ENCODE assay signal across 8 mouse cellular contexts in genomic region chr4:105109199-105109989, GRCm38 (mm10). TPM values are rescaled to one million over a fixed set of nuclear protein-coding genes. Genes with fewer than 3 reads are reported as not detected.
DNase-seq lines count a peak whose midpoint lies in the region; ATAC-seq and TF ChIP-seq lines count a peak whose summit lies in the region.

TSS of gene Prkaa2 (minus strand) at chr4:105109890.

- ATAC-seq in hindbrain, embryonic 12.5 days (ENCODE audit: low FRiP score), result peak; percentile 91
- ATAC-seq in lung, postnatal 0 days, result peak; percentile 96

- TF ChIP-seq EP300 in lung, postnatal 0 days (IDR thresholded peaks at IDR 0.05), result no peak

- peak within 1 kb of the TSS; percentile 69 for H3K9ac ChIP-seq in ES-E14 (ENCODE audit: insufficient read depth, low read depth, low read length, poor library complexity, severe bottlenecking)
- H3K9ac ChIP-seq in hindbrain, embryonic 12.5 days, result peak within 1 kb of the TSS; percentile 76
- peak within 1 kb of the TSS; percentile 59 for H3K9ac ChIP-seq in lung, postnatal 0 days (replicated peaks; ENCODE audit: low read depth)

- DNase-seq in ES-E14 (ENCODE audit: low read depth, low spot score), result peak; percentile 27
- DNase-seq in cerebellum, adult 9-11 months, result peak; percentile 78
- peak; percentile 49 to 53 for DNase-seq in frontal cortex, postnatal 25 days (ENCODE audit: low spot score in 2 of 2)
- DNase-seq in layer of hippocampus, postnatal 14 days (ENCODE audit: low spot score in 2 of 2), result peak; percentile 68 to 70
- peak; percentile 78 for DNase-seq in lung, postnatal 0 days (ENCODE audit: low spot score)
- peak; percentile 64 for DNase-seq in ovary, postnatal 14 days (ENCODE audit: low spot score)
- peak; percentile 34 for DNase-seq in thymus, postnatal 0 days (ENCODE audit: low spot score)

- H3K27me3 ChIP-seq in hindbrain, embryonic 12.5 days, result no peaks in the 10 kb centered on the region
- no peaks in the 10 kb centered on the region for H3K27me3 ChIP-seq in lung, postnatal 0 days (replicated peaks; ENCODE audit: insufficient read depth, low read length)

- WGBS in hindbrain, embryonic 12.5 days, result under 1% methylated on average over 69 of the region's 80 CpGs
- under 1% methylated on average over 51 of the region's 80 CpGs for WGBS in lung, postnatal 0 days

- peak within 1 kb of the TSS; percentile 82 to 91 for H3K4me3 ChIP-seq in ES-E14 (ENCODE audit: insufficient read depth in 1 of 2, low read depth in 1 of 2, low read length in 2 of 2, poor library complexity in 1 of 2, severe bottlenecking in 1 of 2)
- H3K4me3 ChIP-seq in hindbrain, embryonic 12.5 days, result peak within 1 kb of the TSS; percentile 70
- peak within 1 kb of the TSS; percentile 69 for H3K4me3 ChIP-seq in lung, postnatal 0 days (ENCODE audit: low read depth, low read length)

- H3K36me3 ChIP-seq in ES-E14 (ENCODE audit: control insufficient read depth, insufficient read depth, low read length, poor library complexity, severe bottlenecking), result no peaks in the 10 kb centered on the region
- H3K36me3 ChIP-seq in hindbrain, embryonic 12.5 days, result no peaks in the 10 kb centered on the region
- H3K36me3 ChIP-seq in lung, postnatal 0 days (ENCODE audit: insufficient read depth, low read length), result no peaks in the 10 kb centered on the region

- no peaks in the 10 kb centered on the region for H3K9me3 ChIP-seq in ES-E14 (ENCODE audit: control insufficient read depth, insufficient read depth, low read depth, low read length)
- H3K9me3 ChIP-seq in hindbrain, embryonic 12.5 days (replicated peaks), result no peaks in the 10 kb centered on the region
- no peaks in the 10 kb centered on the region for H3K9me3 ChIP-seq in lung, postnatal 0 days (ENCODE audit: low read length)

- peaks cover 2 to 5% of the 10 kb centered on the region in 2 experiments; a peak in 2 of 4 replicates for H3K4me1 ChIP-seq in ES-E14 (ENCODE audit: control insufficient read depth in 2 of 2, insufficient read depth in 2 of 2, low read length in 2 of 2, poor library complexity in 1 of 2)
- H3K4me1 ChIP-seq in hindbrain, embryonic 12.5 days, result peaks cover 13% of the 10 kb centered on the region
- no peaks in the 10 kb centered on the region for H3K4me1 ChIP-seq in lung, postnatal 0 days (ENCODE audit: insufficient read depth, low read depth, low read length)

- in situ Hi-C loops in ES-E14 (cut with MboI; ENCODE audit: low sequenced_read_pairs in 2 of 2, unreplicated experiment in 2 of 2), result no loop called here

- no peak within 1 kb of the TSS for H3K27ac ChIP-seq in ES-E14 (ENCODE audit: insufficient read depth, low read depth, low read length, poor library complexity, severe bottlenecking)
- peak within 1 kb of the TSS; percentile 78 for H3K27ac ChIP-seq in hindbrain, embryonic 12.5 days
- no peak within 1 kb of the TSS for H3K27ac ChIP-seq in lung, postnatal 0 days (ENCODE audit: low read length)

- peak within 1 kb of the TSS; percentile 87 for H3K4me2 ChIP-seq in hindbrain, embryonic 12.5 days (replicated peaks)
- H3K4me2 ChIP-seq in lung, postnatal 0 days (replicated peaks; ENCODE audit: low read depth, low read length), result peak within 1 kb of the TSS; percentile 97

- TF ChIP-seq CTCF in lung, postnatal 0 days (IDR thresholded peaks at IDR 0.05), result peak; percentile 44; the same call in 1 of the 2 replicates

TF ChIP-seq in ES-E14, 5 proteins besides CTCF, POLR2A, EP300 and RAD21:
- TF ChIP-seq MAFK (IDR thresholded peaks at IDR 0.05; ENCODE audit: insufficient read depth, low read depth, low read length), result no peak
- TF ChIP-seq ZC3H11A (IDR thresholded peaks at IDR 0.05; ENCODE audit: borderline replicate concordance, low read depth, low read length), result no peak
- no peak for TF ChIP-seq HCFC1 (IDR thresholded peaks at IDR 0.05; ENCODE audit: borderline replicate concordance, insufficient read depth, low read length)
- no peak for TF ChIP-seq ZNF384 (IDR thresholded peaks at IDR 0.05; ENCODE audit: low read depth, low read length)
- no peak for TF ChIP-seq CHD2 (IDR thresholded peaks at IDR 0.05; ENCODE audit: low read depth, low read length)

RNA-seq across cellular contexts. Expression of gene Prkaa2, which starts in this region (rescaled TPM):
- 3.9 and 4.3 TPM in 2 replicates for total RNA-seq in ES-E14 (2012; rRNA removed)
- 7.0 and 9.2 TPM in 2 replicates for polyA plus RNA-seq in hindbrain, embryonic 12.5 days (2016; fragmentation: Nextera tagmentation; extraction: Ambion mirVana)
- 10 to 100 TPM; 19.7 to 20.3 TPM for total RNA-seq in layer of hippocampus, postnatal 14 days (2021)
- polyA plus RNA-seq in lung, postnatal 0 days (2015; fragmentation: Nextera tagmentation; extraction: Ambion mirVana), result 2.3 and 2.6 TPM in 2 replicates
- polyA plus RNA-seq in thymus, postnatal 0 days (2015; fragmentation: Nextera tagmentation; extraction: Ambion mirVana), result 0.77 and 0.94 TPM in 2 replicates

Comparison
In these comparisons a context has a peak if more than half of its experiments do, and no peak if none do; other contexts are left out.
1. Peak in DNase-seq in thymus, postnatal 0 days; RNA of the gene not detected or under 1 TPM.
2. DNase-seq: peak in every context shown above with its lines; median percentile 78 in cerebellum, adult 9-11 months; 78 in lung, postnatal 0 days; 69 in layer of hippocampus, postnatal 14 days; 64 in ovary, postnatal 14 days; 51 in frontal cortex, postnatal 25 days; 34 in thymus, postnatal 0 days; 27 in ES-E14.